Mouse (Mus musculus): ENCODE results near the gene Zfp281.
A peak's percentile ranks its signal among the peaks of the same experiment; 100 is the strongest.

Gene Zfp281

GRCm38 (mm10) chr1:136624146-136625018 is at the start of gene Zfp281:
Gene Zfp281 (plus strand): TSS chr1:136624901.
- peak; percentile 89 for DNase-seq (ENCODE audit: low spot score)

GRCm38 (mm10) chr1:136577890-136578663 is 46.6 kb upstream of the Zfp281 start:
- DNase-seq (ENCODE audit: low spot score), result no peak

GRCm38 (mm10) chr1:136579360-136579759 is 45.3 kb upstream of the Zfp281 start:
- DNase-seq (ENCODE audit: low spot score), result no peak

GRCm38 (mm10) chr1:136580266-136580665 is 44.4 kb upstream of the Zfp281 start:
- DNase-seq (ENCODE audit: low spot score), result no peak

- DNase-seq (ENCODE audit: low spot score), result no peak
Measured at GRCm38 (mm10) chr1:136581841-136582240, 42.9 kb upstream of the Zfp281 start.

GRCm38 (mm10) chr1:136587761-136588405 is 36.8 kb upstream of the Zfp281 start:
- no peak for DNase-seq (ENCODE audit: low spot score)

- no peak for DNase-seq (ENCODE audit: low spot score)
Measured at GRCm38 (mm10) chr1:136588908-136589307, 35.8 kb upstream of the Zfp281 start.

GRCm38 (mm10) chr1:136592741-136593140 is 32.0 kb upstream of the Zfp281 start:
- no peak for DNase-seq (ENCODE audit: low spot score)

- no peak for DNase-seq (ENCODE audit: low spot score)
Measured at GRCm38 (mm10) chr1:136594235-136594850, 30.4 kb upstream of the Zfp281 start.

GRCm38 (mm10) chr1:136596821-136597220 is 27.9 kb upstream of the Zfp281 start:
- no peak for DNase-seq (ENCODE audit: low spot score)

GRCm38 (mm10) chr1:136598286-136598685 is 26.4 kb upstream of the Zfp281 start:
- DNase-seq (ENCODE audit: low spot score), result no peak

GRCm38 (mm10) chr1:136600067-136600466 is 24.6 kb upstream of the Zfp281 start:
- no peak for DNase-seq (ENCODE audit: low spot score)

- DNase-seq (ENCODE audit: low spot score), result no peak
Measured at GRCm38 (mm10) chr1:136600647-136601345, 23.9 kb upstream of the Zfp281 start.

- DNase-seq (ENCODE audit: low spot score), result no peak
Measured at GRCm38 (mm10) chr1:136601346-136601888, 23.3 kb upstream of the Zfp281 start.

GRCm38 (mm10) chr1:136602303-136602702 is 22.4 kb upstream of the Zfp281 start:
- DNase-seq (ENCODE audit: low spot score), result no peak

- no peak for DNase-seq (ENCODE audit: low spot score)
Measured at GRCm38 (mm10) chr1:136604190-136604589, 20.5 kb upstream of the Zfp281 start.

- DNase-seq (ENCODE audit: low spot score), result no peak
Measured at GRCm38 (mm10) chr1:136605790-136606189, 18.9 kb upstream of the Zfp281 start.

GRCm38 (mm10) chr1:136606278-136606677 is 18.4 kb upstream of the Zfp281 start:
- DNase-seq (ENCODE audit: low spot score), result no peak

GRCm38 (mm10) chr1:136608339-136609261 is 16.1 kb upstream of the Zfp281 start:
- DNase-seq (ENCODE audit: low spot score), result no peak

GRCm38 (mm10) chr1:136611803-136612202 is 12.9 kb upstream of the Zfp281 start:
- DNase-seq (ENCODE audit: low spot score), result no peak
